Mouse (Mus musculus) liver, embryonic 15.5 days (tissue): ENCODE data around the gene Mrpl37. TPM values are rescaled to one million over a fixed set of nuclear protein-coding genes. Genes with fewer than 3 reads are reported as not detected.
A peak's percentile ranks its signal among the peaks of the same experiment; 100 is the strongest.

Experiments
- ATAC-seq: fragments of 200-750 bp; cut with Nextera tagmentation; 2 replicates; pipeline ENCODE4 v1.8.0; 2017; ENCODE audit warnings: moderate number of reproducible peaks, mild to moderate bottlenecking, moderate library complexity; ENCODE audit not compliant: insufficient read depth
- H3K27ac ChIP-seq: fragments of 300-500 bp; sonication (generic); replicated peaks from 2 replicates; pipeline ENCODE4 v1.5.1; 2015; ENCODE audit warnings: mild to moderate bottlenecking, inconsistent platforms
- H3K27me3 ChIP-seq: fragments of 300-500 bp; sonication (generic); 2 replicates; pipeline ENCODE4 v1.6.1; 2015; ENCODE audit warnings: mild to moderate bottlenecking, inconsistent platforms
- H3K36me3 ChIP-seq: fragments of 300-500 bp; sonication (generic); replicated peaks from 2 replicates; pipeline ENCODE4 v1.6.1; 2015; ENCODE audit warnings: moderate library complexity, mild to moderate bottlenecking, inconsistent platforms
- H3K4me1 ChIP-seq: fragments of 300-500 bp; sonication (generic); replicated peaks from 2 replicates; pipeline ENCODE4 v1.6.1; 2015; ENCODE audit warnings: inconsistent platforms
- H3K4me2 ChIP-seq: fragments of 300-500 bp; sonication (generic); 2 replicates; pipeline ENCODE4 v1.6.1; 2015; ENCODE audit warnings: moderate library complexity, mild to moderate bottlenecking, inconsistent platforms
- H3K4me3 ChIP-seq: fragments of 300-500 bp; sonication (generic); replicated peaks from 2 replicates; pipeline ENCODE4 v1.5.1; 2015; ENCODE audit warnings: mild to moderate bottlenecking, inconsistent platforms
- H3K9ac ChIP-seq: fragments of 300-500 bp; sonication (generic); 2 replicates; pipeline ENCODE4 v1.6.1; 2015; ENCODE audit warnings: moderate library complexity, mild to moderate bottlenecking, inconsistent platforms
- H3K9me3 ChIP-seq: fragments of 300-500 bp; sonication (generic); replicated peaks from 2 replicates; pipeline ENCODE4 v1.6.1; 2016; ENCODE audit warnings: inconsistent platforms
- WGBS: fragments of 180-500 bp; shearing (Covaris S2); methylation state at CpG from one replicate; pipeline ENCODE4 v1.1.7; 2015; ENCODE audit warnings: mixed read lengths; ENCODE audit not compliant: insufficient replicate concordance; 5-methylcytosine and 5-hydroxymethylcytosine counted together
- polyA plus RNA-seq: library from polyadenylated mRNA; unstranded; fragments of >200 nt; fragmentation: Nextera tagmentation; extraction: Ambion mirVana; gene quantifications from 2 replicates; pipeline ENCODE4 v1.2.1, GENCODE M21; 2015

The Mrpl37 gene
- polyA plus RNA-seq, 1 experiment from 2014 or later, result 48.8 TPM

GRCm38 (mm10) chr4:107018521-107018920 is 48.1 kb downstream of the Mrpl37 start:
- Histone ChIP-seq H3K4me1 (peaks cover 35% of the 10 kb centered on the region), H3K9me3 (no peaks in the 10 kb centered on the region)
- WGBS, result 83% methylated on average over 3 of the region's 3 CpGs

GRCm38 (mm10) chr4:107017257-107017656 is 49.4 kb downstream of the Mrpl37 start:
- Histone ChIP-seq H3K9me3 (no peaks in the 10 kb centered on the region), H3K4me1 (peaks cover 35% of the 10 kb centered on the region), H3K27ac (no peak overlapping the region), H3K9ac (no peak overlapping the region), H3K36me3 (peaks cover 32% of the 10 kb centered on the region), H3K27me3 (no peaks in the 10 kb centered on the region), H3K4me2 (no peak overlapping the region), H3K4me3 (no peak overlapping the region)
- no peak for ATAC-seq

More at GRCm38 (mm10) chr4:107018521-107018920, 48.1 kb downstream of the Mrpl37 start:
- Histone ChIP-seq H3K36me3 (peaks cover 30% of the 10 kb centered on the region), H3K4me3 (no peak overlapping the region), H3K9ac (no peak overlapping the region), H3K27ac (no peak overlapping the region), H3K27me3 (no peaks in the 10 kb centered on the region), H3K4me2 (no peak overlapping the region)
- no peak for ATAC-seq

GRCm38 (mm10) chr4:107015971-107016511 is 50.6 kb downstream of the Mrpl37 start:
- Histone ChIP-seq H3K4me2 (no peak overlapping the region), H3K27ac (no peak overlapping the region), H3K27me3 (no peaks in the 10 kb centered on the region), H3K4me3 (no peak overlapping the region), H3K9ac (no peak overlapping the region), H3K36me3 (peaks cover 32% of the 10 kb centered on the region), H3K9me3 (no peaks in the 10 kb centered on the region), H3K4me1 (peaks cover 35% of the 10 kb centered on the region)
- WGBS, result 78% methylated on average over 13 of the region's 13 CpGs
- ATAC-seq, result no peak

- 82% methylated on average over 9 of the region's 9 CpGs for WGBS
- no peak for ATAC-seq
- Histone ChIP-seq H3K27me3 (no peaks in the 10 kb centered on the region), H3K36me3 (peaks cover 51% of the 10 kb centered on the region), H3K4me1 (peaks cover 38% of the 10 kb centered on the region), H3K9ac (no peak overlapping the region), H3K9me3 (no peaks in the 10 kb centered on the region), H3K4me3 (no peak overlapping the region), H3K4me2 (no peak overlapping the region), H3K27ac (no peak overlapping the region)
Observed at GRCm38 (mm10) chr4:107013817-107014260, 52.8 kb downstream of the Mrpl37 start.

GRCm38 (mm10) chr4:107013119-107013816 is 53.4 kb downstream of the Mrpl37 start:
- Histone ChIP-seq H3K4me1 (peaks cover 41% of the 10 kb centered on the region), H3K36me3 (peaks cover 48% of the 10 kb centered on the region), H3K9me3 (no peaks in the 10 kb centered on the region), H3K4me2 (no peak overlapping the region), H3K27ac (no peak overlapping the region), H3K9ac (no peak overlapping the region), H3K4me3 (no peak overlapping the region), H3K27me3 (no peaks in the 10 kb centered on the region)
- WGBS, result 83% methylated on average over 6 of the region's 6 CpGs
- ATAC-seq, result no peak

GRCm38 (mm10) chr4:107012574-107012973 is 54.1 kb downstream of the Mrpl37 start:
- Histone ChIP-seq H3K9me3 (no peaks in the 10 kb centered on the region), H3K27me3 (no peaks in the 10 kb centered on the region), H3K4me1 (peaks cover 48% of the 10 kb centered on the region), H3K36me3 (peaks cover 48% of the 10 kb centered on the region), H3K27ac (no peak overlapping the region), H3K9ac (no peak overlapping the region), H3K4me3 (no peak overlapping the region), H3K4me2 (no peak overlapping the region)
- WGBS, result 83% methylated on average over 3 of the region's 3 CpGs
- ATAC-seq, result no peak

- H3K27me3 ChIP-seq, result no peaks in the 10 kb centered on the region
- no peak overlapping the region for H3K27ac ChIP-seq
- H3K9me3 ChIP-seq, result no peaks in the 10 kb centered on the region
- H3K4me2 ChIP-seq, result no peak overlapping the region
- no peak overlapping the region for H3K9ac ChIP-seq
- WGBS, result 70% methylated on average over 13 of the region's 13 CpGs
- H3K4me1 ChIP-seq, result peaks cover 50% of the 10 kb centered on the region
- H3K36me3 ChIP-seq, result peaks cover 48% of the 10 kb centered on the region
- no peak overlapping the region for H3K4me3 ChIP-seq
- no peak for ATAC-seq
Observed at GRCm38 (mm10) chr4:107012005-107012478, 54.6 kb downstream of the Mrpl37 start.

- Histone ChIP-seq H3K9me3 (no peaks in the 10 kb centered on the region), H3K27ac (no peak overlapping the region), H3K9ac (no peak overlapping the region), H3K36me3 (peaks cover 48% of the 10 kb centered on the region), H3K4me2 (no peak overlapping the region), H3K27me3 (no peaks in the 10 kb centered on the region), H3K4me3 (no peak overlapping the region), H3K4me1 (peaks cover 53% of the 10 kb centered on the region)
- 57% methylated on average over 8 of the region's 8 CpGs for WGBS
- no peak for ATAC-seq
Observed at GRCm38 (mm10) chr4:107011325-107012004, 55.2 kb downstream of the Mrpl37 start.

- no peak overlapping the region for H3K4me2 ChIP-seq
- no peak for ATAC-seq
- no peaks in the 10 kb centered on the region for H3K27me3 ChIP-seq
- H3K4me1 ChIP-seq, result peaks cover 65% of the 10 kb centered on the region
- 92% methylated on average over 7 of the region's 7 CpGs for WGBS
- no peak overlapping the region for H3K9ac ChIP-seq
- peak overlapping the region; percentile 39; the same call in 1 of the 2 replicates for H3K27ac ChIP-seq
- H3K9me3 ChIP-seq, result no peaks in the 10 kb centered on the region
- no peak overlapping the region for H3K4me3 ChIP-seq
- peaks cover 33% of the 10 kb centered on the region for H3K36me3 ChIP-seq
Observed at GRCm38 (mm10) chr4:107009548-107009947, 57.1 kb downstream of the Mrpl37 start.

- Histone ChIP-seq H3K4me3 (no peak overlapping the region; the same call in 1 of the 2 replicates), H3K9me3 (no peaks in the 10 kb centered on the region), H3K27me3 (no peaks in the 10 kb centered on the region), H3K9ac (peak overlapping the region; percentile 34; the same call in 1 of the 2 replicates), H3K4me1 (peaks cover 77% of the 10 kb centered on the region), H3K4me2 (peak overlapping the region; percentile 64), H3K27ac (peak overlapping the region; percentile 81), H3K36me3 (peaks cover 20% of the 10 kb centered on the region)
- ATAC-seq, result peak; percentile 81
- WGBS, result 30% methylated on average over 2 of the region's 2 CpGs
Observed at GRCm38 (mm10) chr4:107008161-107008560, 58.5 kb downstream of the Mrpl37 start.

GRCm38 (mm10) chr4:107007359-107007758 is 59.3 kb downstream of the Mrpl37 start:
- Histone ChIP-seq H3K27ac (peak overlapping the region; percentile 81), H3K36me3 (peaks cover 20% of the 10 kb centered on the region), H3K27me3 (no peaks in the 10 kb centered on the region), H3K4me1 (peaks cover 85% of the 10 kb centered on the region), H3K9ac (no peak overlapping the region), H3K9me3 (no peaks in the 10 kb centered on the region), H3K4me2 (peak overlapping the region; percentile 64), H3K4me3 (0 out of 2 replicates have a peak overlapping the region, but pooled peaks have one; percentile 2)
- peak; percentile 53 for ATAC-seq
- WGBS, result 38% methylated on average over 8 of the region's 8 CpGs
